Mouse (Mus musculus): ENCODE results near the gene Rxfp4.
A peak's percentile ranks its signal among the peaks of the same experiment; 100 is the strongest.

Rxfp4 gene

GRCm38 (mm10) chr3:88651669-88652618 lies 998 bp downstream of the Rxfp4 start:
- DNase-seq (ENCODE audit: low read depth, low spot score) = no peak

- no peak for DNase-seq (ENCODE audit: low read depth, low spot score)
Measured at GRCm38 (mm10) chr3:88650713-88651504, 2.0 kb downstream of the Rxfp4 start.

GRCm38 (mm10) chr3:88649967-88650366 lies 3.0 kb downstream of the Rxfp4 start:
- DNase-seq (ENCODE audit: low read depth, low spot score) = no peak

GRCm38 (mm10) chr3:88649186-88649585 lies 3.8 kb downstream of the Rxfp4 start:
- DNase-seq (ENCODE audit: low read depth, low spot score) = no peak

- DNase-seq (ENCODE audit: low read depth, low spot score) = no peak
Measured at GRCm38 (mm10) chr3:88648452-88649168, 4.3 kb downstream of the Rxfp4 start.

- DNase-seq (ENCODE audit: low read depth, low spot score) = no peak
Measured at GRCm38 (mm10) chr3:88647779-88648413, 5.0 kb downstream of the Rxfp4 start.

GRCm38 (mm10) chr3:88647076-88647475 lies 5.9 kb downstream of the Rxfp4 start:
- DNase-seq (ENCODE audit: low read depth, low spot score) = no peak

- DNase-seq (ENCODE audit: low read depth, low spot score) = no peak
Measured at GRCm38 (mm10) chr3:88646426-88646995, 6.4 kb downstream of the Rxfp4 start.

GRCm38 (mm10) chr3:88645937-88646336 lies 7.0 kb downstream of the Rxfp4 start:
- DNase-seq (ENCODE audit: low read depth, low spot score) = no peak

GRCm38 (mm10) chr3:88643078-88643477 lies 9.9 kb downstream of the Rxfp4 start:
- DNase-seq (ENCODE audit: low read depth, low spot score) = no peak

GRCm38 (mm10) chr3:88640676-88641075 lies 12.3 kb downstream of the Rxfp4 start:
- DNase-seq (ENCODE audit: low read depth, low spot score) = peak; percentile 88

- DNase-seq (ENCODE audit: low read depth, low spot score) = no peak
Measured at GRCm38 (mm10) chr3:88639239-88639638, 13.7 kb downstream of the Rxfp4 start.

GRCm38 (mm10) chr3:88637134-88637533 lies 15.8 kb downstream of the Rxfp4 start:
- no peak for DNase-seq (ENCODE audit: low read depth, low spot score)

- DNase-seq (ENCODE audit: low read depth, low spot score) = no peak
Measured at GRCm38 (mm10) chr3:88636555-88636986, 16.4 kb downstream of the Rxfp4 start.

- DNase-seq (ENCODE audit: low read depth, low spot score) = no peak
Measured at GRCm38 (mm10) chr3:88635506-88636275, 17.3 kb downstream of the Rxfp4 start.

- DNase-seq (ENCODE audit: low read depth, low spot score) = no peak
Measured at GRCm38 (mm10) chr3:88633056-88633455, 19.9 kb downstream of the Rxfp4 start.

- DNase-seq (ENCODE audit: low read depth, low spot score) = peak; percentile 65
Measured at GRCm38 (mm10) chr3:88631921-88632587, 20.9 kb downstream of the Rxfp4 start.

GRCm38 (mm10) chr3:88630849-88631341 lies 22.0 kb downstream of the Rxfp4 start:
- DNase-seq (ENCODE audit: low read depth, low spot score) = no peak

- no peak for DNase-seq (ENCODE audit: low read depth, low spot score)
Measured at GRCm38 (mm10) chr3:88630018-88630417, 22.9 kb downstream of the Rxfp4 start.
